Comparison of ENCODE assay signal across 16 mouse cellular contexts in the genomic region with DNA sequence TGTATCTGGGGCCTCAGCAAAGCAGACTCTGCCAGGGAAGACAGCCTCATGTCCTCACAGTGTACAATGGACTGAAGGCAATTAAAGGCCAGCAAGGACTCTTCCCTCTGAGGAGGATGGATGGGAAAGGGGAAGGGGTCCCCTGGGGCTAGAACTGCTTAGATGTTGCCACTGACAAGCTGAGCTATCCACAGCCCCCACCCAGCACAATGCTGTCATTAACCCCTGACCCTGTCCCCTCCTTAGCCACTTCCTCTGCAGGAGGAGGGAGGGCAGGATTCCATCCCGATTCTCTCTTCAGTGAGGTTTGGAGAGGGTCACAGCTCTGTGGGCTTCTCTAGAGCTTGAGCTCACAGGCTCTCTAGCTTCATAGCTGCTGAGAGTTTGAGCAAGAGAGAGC. TPM values are rescaled to one million over a fixed set of nuclear protein-coding genes. Genes with fewer than 3 reads are reported as not detected.
A peak's percentile ranks its signal among the peaks of the same experiment; 100 is the strongest.
DNase-seq lines count a peak whose midpoint lies in the region; ATAC-seq and TF ChIP-seq lines count a peak whose summit lies in the region.
"Had no signal": no experiment of that assay in that cellular context is flagged by ENCODE, and none has a peak within 500 bp of the region (broad histone marks: within the 10 kb centered on the region; RNA-seq: fewer than 3 reads in every experiment).

No protein-coding gene starts in this region.

- TF ChIP-seq POLR2A in limb, embryonic 14.5 days (IDR thresholded peaks at IDR 0.05; ENCODE audit: borderline replicate concordance, extremely low read depth, insufficient read depth, insufficient read length) = no peak

- peaks cover 42% of the 10 kb centered on the region for H3K4me1 ChIP-seq in forebrain, embryonic 10.5 days
- no peaks in the 10 kb centered on the region for H3K4me1 ChIP-seq in forebrain, postnatal 0 days (ENCODE audit: insufficient read depth)
- H3K4me1 ChIP-seq in kidney, embryonic 14.5 days (ENCODE audit: control insufficient read depth, insufficient read depth, low read length) = peaks cover 7% of the 10 kb centered on the region; the same call in 1 of the 2 replicates
- H3K4me1 ChIP-seq in limb, embryonic 14.5 days (ENCODE audit: control insufficient read depth, insufficient read depth, low read length) = no peaks in the 10 kb centered on the region

- H3K27me3 ChIP-seq in forebrain, embryonic 10.5 days (ENCODE audit: poor library complexity, severe bottlenecking) = peaks cover 8% of the 10 kb centered on the region; the same call in 1 of the 2 replicates
- no peaks in the 10 kb centered on the region for H3K27me3 ChIP-seq in forebrain, postnatal 0 days (ENCODE audit: insufficient read depth, low read length)
- no peaks in the 10 kb centered on the region for H3K27me3 ChIP-seq in kidney, embryonic 14.5 days (ENCODE audit: control insufficient read depth, insufficient read depth, low read length)
- no peaks in the 10 kb centered on the region for H3K27me3 ChIP-seq in limb, embryonic 14.5 days (ENCODE audit: control insufficient read depth, insufficient read depth, low read length)
- H3K27me3 ChIP-seq: embryonic facial prominence, embryonic 15.5 days had no signal

- no peak overlapping the region for H3K4me2 ChIP-seq in forebrain, postnatal 0 days (ENCODE audit: low read depth)
- no peak overlapping the region for H3K4me2 ChIP-seq in kidney, embryonic 14.5 days (replicated peaks; ENCODE audit: low read depth, low read length)
- no peak overlapping the region for H3K4me2 ChIP-seq in limb, embryonic 14.5 days (replicated peaks; ENCODE audit: low read depth, low read length, severe bottlenecking)
- H3K4me2 ChIP-seq: embryonic facial prominence, embryonic 15.5 days had no signal

- TF ChIP-seq CTCF in forebrain, postnatal 0 days (IDR thresholded peaks at IDR 0.05; ENCODE audit: low read depth) = no peak

- no peak overlapping the region for H3K4me3 ChIP-seq in forebrain, embryonic 10.5 days
- H3K4me3 ChIP-seq in forebrain, postnatal 0 days (ENCODE audit: low read depth, low read length) = no peak overlapping the region
- no peak overlapping the region for H3K4me3 ChIP-seq in kidney, embryonic 14.5 days (ENCODE audit: low read length)
- no peak overlapping the region for H3K4me3 ChIP-seq in limb, embryonic 14.5 days (replicated peaks; ENCODE audit: low read length)
- H3K4me3 ChIP-seq: embryonic facial prominence, embryonic 15.5 days; heart, embryonic 10.5 days had no signal

- WGBS in forebrain, embryonic 10.5 days = 0% methylated on average over 1 of the region's 1 CpGs
- WGBS in forebrain, postnatal 0 days = 0% methylated on average over 1 of the region's 1 CpGs
- 0% methylated on average over 1 of the region's 1 CpGs for WGBS in kidney, embryonic 14.5 days
- whole genome bisulfite sequencing in limb, embryonic 14.5 days = 0% methylated on average over 1 of the region's 1 CpGs

- no peaks in the 10 kb centered on the region for H3K36me3 ChIP-seq in forebrain, embryonic 10.5 days (replicated peaks)
- no peaks in the 10 kb centered on the region for H3K36me3 ChIP-seq in forebrain, postnatal 0 days (ENCODE audit: insufficient read depth)
- no peaks in the 10 kb centered on the region for H3K36me3 ChIP-seq in kidney, embryonic 14.5 days (ENCODE audit: control insufficient read depth, insufficient read depth, low read length)
- no peaks in the 10 kb centered on the region for H3K36me3 ChIP-seq in limb, embryonic 14.5 days (ENCODE audit: control insufficient read depth, insufficient read depth, low read length)
- H3K36me3 ChIP-seq: embryonic facial prominence, embryonic 15.5 days; heart, embryonic 10.5 days had no signal

- no peaks in the 10 kb centered on the region for H3K9me3 ChIP-seq in forebrain, embryonic 10.5 days
- no peaks in the 10 kb centered on the region for H3K9me3 ChIP-seq in forebrain, postnatal 0 days (ENCODE audit: low read length)
- no peaks in the 10 kb centered on the region for H3K9me3 ChIP-seq in kidney, embryonic 14.5 days (ENCODE audit: control insufficient read depth, low read length)
- no peaks in the 10 kb centered on the region for H3K9me3 ChIP-seq in limb, embryonic 14.5 days (ENCODE audit: control insufficient read depth, low read length)
- H3K9me3 ChIP-seq: embryonic facial prominence, embryonic 15.5 days; heart, embryonic 10.5 days had no signal

- H3K27ac ChIP-seq in forebrain, embryonic 10.5 days = peak overlapping the region; percentile 21
- H3K27ac ChIP-seq in forebrain, postnatal 0 days (ENCODE audit: low read depth, low read length) = no peak overlapping the region
- H3K27ac ChIP-seq in kidney, embryonic 14.5 days (ENCODE audit: low read depth, low read length) = no peak overlapping the region
- no peak overlapping the region for H3K27ac ChIP-seq in limb, embryonic 14.5 days (replicated peaks; ENCODE audit: low read depth, low read length)
- H3K27ac ChIP-seq: embryonic facial prominence, embryonic 15.5 days; heart, embryonic 10.5 days; liver, embryonic 14.5 days had no signal

- ATAC-seq in forebrain, postnatal 0 days = no peak
- ATAC-seq in kidney, embryonic 14.5 days (ENCODE audit: low FRiP score, low TSS enrichment) = peak; percentile 37; the same call in 1 of the 2 replicates
- ATAC-seq in limb, embryonic 14.5 days (ENCODE audit: low FRiP score, low read depth) = no peak

- DNase-seq in forebrain, embryonic 10.5 days (ENCODE audit: extremely low spot score, low spot score) = no peak
- DNase-seq in forebrain, postnatal 0 days = no peak
- no peak for DNase-seq in kidney, adult 11 months
- DNase-seq in embryo, embryonic 9.5 days (ENCODE audit: extremely low spot score) = peak; percentile 82
- DNase-seq in limb, embryonic 14.5 days (ENCODE audit: low spot score) = peak; percentile 13
- no peak for DNase-seq in urinary bladder, postnatal 4 days (ENCODE audit: low spot score in 2 of 2)
- DNase-seq in urinary bladder, adult 18-20 months (ENCODE audit: low spot score in 2 of 2) = no peak
- DNase-seq: adrenal gland, adult 2 months; cerebellum, postnatal 10 days had no signal

- H3K9ac ChIP-seq in forebrain, postnatal 0 days = no peak overlapping the region
- H3K9ac ChIP-seq in kidney, embryonic 14.5 days (ENCODE audit: low read depth, low read length) = no peak overlapping the region
- no peak overlapping the region for H3K9ac ChIP-seq in limb, embryonic 14.5 days (ENCODE audit: low read depth, low read length, severe bottlenecking)
- H3K9ac ChIP-seq: embryonic facial prominence, embryonic 15.5 days; liver, embryonic 14.5 days had no signal

RNA-seq across cellular contexts. Expression of a gene that starts 9.4 kb away (rescaled TPM):
- polyA plus RNA-seq in forebrain, embryonic 10.5 days (2016; fragmentation: Nextera tagmentation; extraction: Ambion mirVana) = 47.8 and 50.5 TPM in 2 replicates
- total RNA-seq in forebrain, postnatal 0 days (2014; rRNA removed) = 76.2 and 84.7 TPM in 2 replicates
- polyA plus RNA-seq in forebrain, postnatal 0 days (2015; fragmentation: Nextera tagmentation; extraction: Ambion mirVana) = 60.9 and 72.7 TPM in 2 replicates
- 25.8 and 31.4 TPM in 2 replicates for polyA plus RNA-seq in kidney, embryonic 14.5 days (2014; fragmentation: Nextera tagmentation; extraction: Ambion mirVana)
- 82.4 and 82.6 TPM in 2 replicates for polyA plus RNA-seq in limb, embryonic 14.5 days (2012; rRNA removed)
- 23.3 and 25.7 TPM in 2 replicates for polyA plus RNA-seq in limb, embryonic 14.5 days (2014; fragmentation: Nextera tagmentation; extraction: Ambion mirVana)

RNA-seq across cellular contexts. Expression of a gene that starts 9.6 kb away (rescaled TPM):
- polyA plus RNA-seq in forebrain, embryonic 10.5 days (2016; fragmentation: Nextera tagmentation; extraction: Ambion mirVana) = 0.14 and 0.52 TPM in 2 replicates
- total RNA-seq in forebrain, postnatal 0 days (2014; rRNA removed) = 2.8 and 4.4 TPM in 2 replicates
- 1.1 and 1.2 TPM in 2 replicates for polyA plus RNA-seq in forebrain, postnatal 0 days (2015; fragmentation: Nextera tagmentation; extraction: Ambion mirVana)
- 0.21 and 0.61 TPM in 2 replicates for polyA plus RNA-seq in kidney, embryonic 14.5 days (2014; fragmentation: Nextera tagmentation; extraction: Ambion mirVana)
- 1.5 and 2.6 TPM in 2 replicates for polyA plus RNA-seq in limb, embryonic 14.5 days (2012; rRNA removed)
- polyA plus RNA-seq in limb, embryonic 14.5 days (2014; fragmentation: Nextera tagmentation; extraction: Ambion mirVana) = 0.89 and 1.2 TPM in 2 replicates
- total RNA-seq: adrenal gland, adult 2 months; hematopoietic stem cell, adult 5-6 weeks had no signal
- polyA plus RNA-seq: adrenal gland, adult 2 months had no signal

RNA-seq across cellular contexts. Expression of a gene that starts 35.0 kb away (rescaled TPM):
- 0.15 TPM in 1 of 2 replicates, not detected in the other for polyA plus RNA-seq in forebrain, embryonic 10.5 days (2016; fragmentation: Nextera tagmentation; extraction: Ambion mirVana)
- 0.62 and 0.95 TPM in 2 replicates for total RNA-seq in forebrain, postnatal 0 days (2014; rRNA removed)
- polyA plus RNA-seq in forebrain, postnatal 0 days (2015; fragmentation: Nextera tagmentation; extraction: Ambion mirVana) = 1.4 and 1.6 TPM in 2 replicates
- 0.39 and 0.50 TPM in 2 replicates for polyA plus RNA-seq in kidney, embryonic 14.5 days (2014; fragmentation: Nextera tagmentation; extraction: Ambion mirVana)
- polyA plus RNA-seq in limb, embryonic 14.5 days (2012; rRNA removed) = 0.16 and 0.35 TPM in 2 replicates
- 0.51 and 0.66 TPM in 2 replicates for polyA plus RNA-seq in limb, embryonic 14.5 days (2014; fragmentation: Nextera tagmentation; extraction: Ambion mirVana)
- total RNA-seq: adrenal gland, adult 2 months; hematopoietic stem cell, adult 5-6 weeks; megakaryocyte progenitor cell, adult 5-6 weeks had no signal
- polyA plus RNA-seq: liver, embryonic 14.5 days; testis, adult 2 months had no signal

RNA-seq across cellular contexts. Expression of a gene that starts 54.5 kb away (rescaled TPM):
- polyA plus RNA-seq in forebrain, embryonic 10.5 days (2016; fragmentation: Nextera tagmentation; extraction: Ambion mirVana) = 1.2 and 1.3 TPM in 2 replicates
- 7.4 and 8.3 TPM in 2 replicates for total RNA-seq in forebrain, postnatal 0 days (2014; rRNA removed)
- polyA plus RNA-seq in forebrain, postnatal 0 days (2015; fragmentation: Nextera tagmentation; extraction: Ambion mirVana) = 4.8 and 6.3 TPM in 2 replicates
- 0.21 and 0.22 TPM in 2 replicates for polyA plus RNA-seq in kidney, embryonic 14.5 days (2014; fragmentation: Nextera tagmentation; extraction: Ambion mirVana)
- 20.3 and 26.9 TPM in 2 replicates for polyA plus RNA-seq in limb, embryonic 14.5 days (2012; rRNA removed)
- 7.8 and 9.0 TPM in 2 replicates for polyA plus RNA-seq in limb, embryonic 14.5 days (2014; fragmentation: Nextera tagmentation; extraction: Ambion mirVana)
- total RNA-seq: hematopoietic stem cell, adult 5-6 weeks; megakaryocyte progenitor cell, adult 5-6 weeks had no signal

Comparison
In these comparisons a context has a peak if more than half of its experiments do, and no peak if none do; other contexts are left out.
1. DNase-seq: peak in embryo, embryonic 9.5 days (single experiment) and limb, embryonic 14.5 days (single experiment); none in forebrain, embryonic 10.5 days (single experiment), forebrain, postnatal 0 days (single experiment), kidney, adult 11 months (single experiment), urinary bladder, postnatal 4 days (0 of 2) and urinary bladder, adult 18-20 months (0 of 2).